Mouse (Mus musculus) midbrain, embryonic 14.5 days (tissue): ENCODE measurements around the gene Mcm8. TPM values are rescaled to one million over a fixed set of nuclear protein-coding genes. Genes with fewer than 3 reads are reported as not detected.

Source experiments
- ATAC-seq: fragments of 200-750 bp; cut with Nextera tagmentation; 2 replicates; pipeline ENCODE4 v1.8.0; 2017; ENCODE audit warnings: moderate number of reproducible peaks, moderate library complexity; ENCODE audit not compliant: low FRiP score, low TSS enrichment
- DNase-seq: peaks from one replicate; pipeline ENCODE4 v3.0.0-alpha.2; 2015
- H3K27ac ChIP-seq: fragments of 300-500 bp; sonication (generic); replicated peaks from 2 replicates; pipeline ENCODE4 v1.5.1; 2014; ENCODE audit warnings: mild to moderate bottlenecking, low read depth, low read length, moderate library complexity
- H3K27me3 ChIP-seq: fragments of 300-500 bp; sonication (generic); 2 replicates; pipeline ENCODE4 v1.6.1; 2014; ENCODE audit warnings: low read length, control low read depth, mixed read lengths; ENCODE audit not compliant: control insufficient read depth, insufficient read depth
- H3K36me3 ChIP-seq: fragments of 300-500 bp; sonication (generic); 2 replicates; pipeline ENCODE4 v1.6.1; 2014; ENCODE audit warnings: low read length, control low read depth; ENCODE audit not compliant: control insufficient read depth, insufficient read depth
- H3K4me1 ChIP-seq: fragments of 300-500 bp; sonication (generic); 2 replicates; pipeline ENCODE4 v1.6.1; 2014; ENCODE audit warnings: mild to moderate bottlenecking, antibody characterized with exemption, low read length, control low read depth; ENCODE audit not compliant: control insufficient read depth, insufficient read depth
- H3K4me2 ChIP-seq: fragments of 300-500 bp; sonication (generic); 2 replicates; pipeline ENCODE4 v1.6.1; 2014; ENCODE audit warnings: mild to moderate bottlenecking, low read length, moderate library complexity
- H3K4me3 ChIP-seq: fragments of 300-500 bp; sonication (generic); replicated peaks from 2 replicates; pipeline ENCODE4 v1.5.1; 2014; ENCODE audit warnings: low read depth, low read length
- H3K9ac ChIP-seq: fragments of 300-500 bp; sonication (generic); replicated peaks from 2 replicates; pipeline ENCODE4 v1.6.1; 2014; ENCODE audit warnings: mild to moderate bottlenecking, low read length, moderate library complexity
- H3K9me3 ChIP-seq: fragments of 300-500 bp; sonication (generic); 2 replicates; pipeline ENCODE4 v1.6.1; 2016; ENCODE audit warnings: low read length, control low read depth, mixed read lengths; ENCODE audit not compliant: control insufficient read depth
- WGBS: fragments of 180-500 bp; shearing (Covaris S2); extraction: QIAGEN DNeasy Blood & Tissue Kit; methylation state at CpG from one replicate; pipeline ENCODE4 v1.1.7; 2014; 5-methylcytosine and 5-hydroxymethylcytosine counted together
- polyA plus RNA-seq: library from polyadenylated mRNA; unstranded; fragments of >200 nt; fragmentation: Nextera tagmentation; extraction: Ambion mirVana; gene quantifications from 2 replicates; pipeline ENCODE4 v1.2.1, GENCODE M21; 2014

The Mcm8 gene
- polyA plus RNA-seq, 1 experiment from 2014 or later: 7.1 TPM

DNA sequence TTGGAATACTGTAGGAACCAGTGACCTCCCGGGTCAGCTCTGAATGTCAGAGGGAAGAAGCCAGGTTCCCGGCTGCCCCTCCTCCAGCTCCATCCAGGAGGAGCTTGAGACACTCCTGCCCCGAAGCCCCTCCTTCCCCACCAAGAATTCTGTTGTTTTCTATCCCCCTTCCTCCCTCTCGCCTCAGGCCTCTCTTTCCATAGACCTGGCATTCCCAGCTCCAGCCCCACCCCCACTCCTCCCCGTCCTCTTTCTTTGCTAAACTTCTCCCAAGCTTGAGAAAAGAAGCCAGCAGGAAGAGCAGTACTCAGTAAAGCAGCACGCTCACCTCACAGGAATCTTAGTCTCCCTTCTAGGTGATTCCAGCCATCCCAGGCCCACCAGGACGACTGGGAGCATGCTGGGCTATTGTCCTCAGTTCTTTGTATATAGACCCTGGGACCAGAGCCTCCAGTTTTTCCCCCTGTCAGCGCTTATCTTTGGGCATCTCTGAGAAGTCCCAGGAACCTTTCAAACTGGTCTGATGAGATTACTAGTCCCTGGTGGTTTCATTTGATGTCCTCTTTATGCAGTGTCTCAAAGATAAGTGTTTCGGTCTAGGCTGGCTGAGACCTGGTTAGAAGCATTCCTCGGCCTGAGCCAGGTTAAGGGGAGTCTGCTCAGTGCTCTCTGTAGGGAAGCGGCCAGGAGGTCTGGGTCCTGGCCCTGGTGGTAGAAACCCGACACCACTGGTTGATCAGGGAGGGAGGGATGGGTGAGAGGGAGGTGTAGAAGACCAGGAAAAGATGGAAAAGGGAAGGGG, 65.1 kb downstream of the Mcm8 start, which contains the start of gene Lrrn4:
Gene Lrrn4 (minus strand): TSS at position 48 of the 802 bp plus-strand sequence.
- ATAC-seq (no peak), DNase-seq (no peak)
- Histone ChIP-seq H3K4me2 (peak within 1 kb of the TSS; percentile 98), H3K36me3 (no peaks in the 10 kb centered on the region), H3K9ac (peak within 1 kb of the TSS; percentile 55; the same call in 1 of the 2 replicates), H3K9me3 (no peaks in the 10 kb centered on the region), H3K27ac (no peak within 1 kb of the TSS), H3K4me3 (peak within 1 kb of the TSS; percentile 55), H3K27me3 (peaks cover 35% of the 10 kb centered on the region), H3K4me1 (0 out of 2 replicates have a peak, but pooled peaks cover 12% of the 10 kb centered on the region)
- 3% methylated on average over 12 of the region's 12 CpGs for WGBS

GRCm38 (mm10) chr2:132884303-132884967, 68.5 kb downstream of the Mcm8 start:
- H3K27me3 ChIP-seq: peaks cover 14% of the 10 kb centered on the region; the same call in 1 of the 2 replicates
- DNase-seq (no peak), ATAC-seq (no peak)
- no peak overlapping the region for H3K27ac ChIP-seq
- no peak overlapping the region for H3K4me3 ChIP-seq
- no peaks in the 10 kb centered on the region for H3K36me3 ChIP-seq
- WGBS: 84% methylated on average over 8 of the region's 8 CpGs
- H3K4me1 ChIP-seq: 0 out of 2 replicates have a peak, but pooled peaks cover 4% of the 10 kb centered on the region
- no peak overlapping the region for H3K9ac ChIP-seq
- no peak overlapping the region for H3K4me2 ChIP-seq
- H3K9me3 ChIP-seq: no peaks in the 10 kb centered on the region

DNA sequence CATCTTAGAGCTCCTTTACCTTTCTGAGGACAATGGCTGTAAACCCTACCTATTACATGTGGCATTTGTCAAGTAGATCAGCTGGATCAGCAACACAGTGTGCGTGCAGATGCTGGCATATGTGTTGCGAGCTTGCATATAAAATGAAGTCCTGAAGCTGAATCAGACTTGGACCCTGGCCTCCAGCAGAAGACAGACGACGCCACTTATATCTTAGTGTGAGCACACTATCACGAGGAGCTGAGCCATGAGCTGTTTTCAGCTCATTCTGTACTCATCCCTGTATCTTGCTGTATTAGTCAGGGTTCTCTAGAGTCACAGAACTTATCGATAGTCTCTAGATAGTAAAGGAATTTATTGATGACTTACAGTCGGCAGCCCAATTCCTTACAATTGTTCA, 69.4 kb downstream of the Mcm8 start:
- DNase-seq: no peak
- H3K36me3 ChIP-seq: no peaks in the 10 kb centered on the region

More for the DNA sequence above, 69.4 kb downstream of the Mcm8 start:
- no peak overlapping the region for H3K27ac ChIP-seq
- 92% methylated on average over 7 of the region's 7 CpGs for WGBS
- no peak for ATAC-seq
- 0 out of 2 replicates have a peak, but pooled peaks cover 4% of the 10 kb centered on the region for H3K4me1 ChIP-seq
- H3K27me3 ChIP-seq: peaks cover 10% of the 10 kb centered on the region; the same call in 1 of the 2 replicates
- H3K4me2 ChIP-seq: no peak overlapping the region
- H3K4me3 ChIP-seq: no peak overlapping the region
- H3K9ac ChIP-seq: no peak overlapping the region
- no peaks in the 10 kb centered on the region for H3K9me3 ChIP-seq

Other genes starting within 250 kb of the Mcm8 start
- 87.5 and 104 TPM in 2 replicates for gene Gpcpd1, start 228.4 kb upstream of the Mcm8 start, polyA plus RNA-seq
- 23.3 and 26.2 TPM in 2 replicates for gene Shld1, start 129.2 kb upstream of the Mcm8 start, polyA plus RNA-seq
- gene Chgb, start 34.9 kb upstream of the Mcm8 start, polyA plus RNA-seq: 62.0 and 62.4 TPM in 2 replicates
- 23.5 and 25.0 TPM in 2 replicates for gene Trmt6, start 86 bp upstream of the Mcm8 start, polyA plus RNA-seq
- 11.1 and 12.0 TPM in 2 replicates for gene Crls1, start 30.5 kb downstream of the Mcm8 start, polyA plus RNA-seq
- 0.09 and 0.14 TPM in 2 replicates for gene Lrrn4, start 64.8 kb downstream of the Mcm8 start, polyA plus RNA-seq
- gene Fermt1, start 129.8 kb downstream of the Mcm8 start, polyA plus RNA-seq: 0.22 TPM in 1 of 2 replicates, not detected in the other